Mouse (Mus musculus): ENCODE results near the gene Afap1l2. TPM values are rescaled to one million over a fixed set of nuclear protein-coding genes. Genes with fewer than 3 reads are reported as not detected.
A peak's percentile ranks its signal among the peaks of the same experiment; 100 is the strongest.

Afap1l2 gene
- polyA plus RNA-seq, 1 experiment = 9.2 TPM

GRCm38 (mm10) chr19:56999781-57000180 lies 8.2 kb downstream of the Afap1l2 start:
- no peak overlapping the region for H3K27ac ChIP-seq (ENCODE audit: insufficient read depth, low read depth, low read length)
- H3K27me3 ChIP-seq (replicated peaks; ENCODE audit: control insufficient read depth, insufficient read depth, low read length) = no peaks in the 10 kb centered on the region
- 71% methylated on average over 2 of the region's 2 CpGs for WGBS
- no peak for DNase-seq
- H3K36me3 ChIP-seq (ENCODE audit: control insufficient read depth, insufficient read depth, low read length) = no peaks in the 10 kb centered on the region
- H3K4me3 ChIP-seq (ENCODE audit: insufficient read depth, low read depth, low read length) = no peak overlapping the region
- no peak for TF ChIP-seq POLR2A (IDR thresholded peaks at IDR 0.05; ENCODE audit: low read depth, low read length)
- TF ChIP-seq CTCF (conservative IDR thresholded peaks at IDR 0.05; ENCODE audit: insufficient read depth, insufficient read length, low read depth, low read length) = no peak
- H3K4me1 ChIP-seq (ENCODE audit: control insufficient read depth, insufficient read depth, low read length) = peaks cover 20% of the 10 kb centered on the region

GRCm38 (mm10) chr19:56998910-56999309 lies 9.1 kb downstream of the Afap1l2 start:
- H3K4me1 ChIP-seq (ENCODE audit: control insufficient read depth, insufficient read depth, low read length) = peaks cover 29% of the 10 kb centered on the region
- no peak for DNase-seq
- H3K27ac ChIP-seq (ENCODE audit: insufficient read depth, low read depth, low read length) = peak overlapping the region; percentile 41; the same call in 1 of the 2 replicates
- TF ChIP-seq CTCF (conservative IDR thresholded peaks at IDR 0.05; ENCODE audit: insufficient read depth, insufficient read length, low read depth, low read length) (no peak), POLR2A (IDR thresholded peaks at IDR 0.05; ENCODE audit: low read depth, low read length) (no peak)
- no peaks in the 10 kb centered on the region for H3K36me3 ChIP-seq (ENCODE audit: control insufficient read depth, insufficient read depth, low read length)
- H3K27me3 ChIP-seq (replicated peaks; ENCODE audit: control insufficient read depth, insufficient read depth, low read length) = no peaks in the 10 kb centered on the region
- WGBS = 65% methylated on average over 2 of the region's 2 CpGs
- H3K4me3 ChIP-seq (ENCODE audit: insufficient read depth, low read depth, low read length) = no peak overlapping the region

- 49% methylated on average over 4 of the region's 4 CpGs for WGBS
- no peak overlapping the region for H3K4me3 ChIP-seq (ENCODE audit: insufficient read depth, low read depth, low read length)
- peak overlapping the region; percentile 41; the same call in 1 of the 2 replicates for H3K27ac ChIP-seq (ENCODE audit: insufficient read depth, low read depth, low read length)
- H3K36me3 ChIP-seq (ENCODE audit: control insufficient read depth, insufficient read depth, low read length) = no peaks in the 10 kb centered on the region
- H3K27me3 ChIP-seq (replicated peaks; ENCODE audit: control insufficient read depth, insufficient read depth, low read length) = no peaks in the 10 kb centered on the region
- peaks cover 32% of the 10 kb centered on the region for H3K4me1 ChIP-seq (ENCODE audit: control insufficient read depth, insufficient read depth, low read length)
- DNase-seq = peak; percentile 89
- no peak for TF ChIP-seq POLR2A (IDR thresholded peaks at IDR 0.05; ENCODE audit: low read depth, low read length)
- TF ChIP-seq CTCF (conservative IDR thresholded peaks at IDR 0.05; ENCODE audit: insufficient read depth, insufficient read length, low read depth, low read length) = no peak
Observed at GRCm38 (mm10) chr19:56998331-56998730, 9.7 kb downstream of the Afap1l2 start.

GRCm38 (mm10) chr19:56997164-56997599 lies 10.8 kb downstream of the Afap1l2 start:
- Histone ChIP-seq H3K36me3 (ENCODE audit: control insufficient read depth, insufficient read depth, low read length) (no peaks in the 10 kb centered on the region), H3K27me3 (replicated peaks; ENCODE audit: control insufficient read depth, insufficient read depth, low read length) (no peaks in the 10 kb centered on the region), H3K4me3 (ENCODE audit: insufficient read depth, low read depth, low read length) (no peak overlapping the region), H3K27ac (ENCODE audit: insufficient read depth, low read depth, low read length) (peak overlapping the region; percentile 86), H3K4me1 (ENCODE audit: control insufficient read depth, insufficient read depth, low read length) (peaks cover 33% of the 10 kb centered on the region)
- DNase-seq = peak; percentile 86
- TF ChIP-seq POLR2A (IDR thresholded peaks at IDR 0.05; ENCODE audit: low read depth, low read length) (no peak), CTCF (conservative IDR thresholded peaks at IDR 0.05; ENCODE audit: insufficient read depth, insufficient read length, low read depth, low read length) (no peak)
- WGBS = 8% methylated on average over 10 of the region's 10 CpGs

GRCm38 (mm10) chr19:56995441-56995840 lies 12.6 kb downstream of the Afap1l2 start:
- Histone ChIP-seq H3K27ac (ENCODE audit: insufficient read depth, low read depth, low read length) (peak overlapping the region; percentile 13; the same call in 1 of the 2 replicates), H3K4me1 (ENCODE audit: control insufficient read depth, insufficient read depth, low read length) (peaks cover 33% of the 10 kb centered on the region), H3K36me3 (ENCODE audit: control insufficient read depth, insufficient read depth, low read length) (no peaks in the 10 kb centered on the region), H3K4me3 (ENCODE audit: insufficient read depth, low read depth, low read length) (no peak overlapping the region), H3K27me3 (replicated peaks; ENCODE audit: control insufficient read depth, insufficient read depth, low read length) (no peaks in the 10 kb centered on the region)
- DNase-seq = peak; percentile 87
- TF ChIP-seq POLR2A (IDR thresholded peaks at IDR 0.05; ENCODE audit: low read depth, low read length) (no peak), CTCF (conservative IDR thresholded peaks at IDR 0.05; ENCODE audit: insufficient read depth, insufficient read length, low read depth, low read length) (no peak)
- 41% methylated on average over 4 of the region's 4 CpGs for WGBS

GRCm38 (mm10) chr19:56994653-56995052 lies 13.4 kb downstream of the Afap1l2 start:
- no peaks in the 10 kb centered on the region for H3K27me3 ChIP-seq (replicated peaks; ENCODE audit: control insufficient read depth, insufficient read depth, low read length)
- no peaks in the 10 kb centered on the region for H3K36me3 ChIP-seq (ENCODE audit: control insufficient read depth, insufficient read depth, low read length)
- DNase-seq = peak; percentile 89
- peak overlapping the region; percentile 13; the same call in 1 of the 2 replicates for H3K27ac ChIP-seq (ENCODE audit: insufficient read depth, low read depth, low read length)
- H3K4me3 ChIP-seq (ENCODE audit: insufficient read depth, low read depth, low read length) = no peak overlapping the region
- no peak for TF ChIP-seq CTCF (conservative IDR thresholded peaks at IDR 0.05; ENCODE audit: insufficient read depth, insufficient read length, low read depth, low read length)
- no peak for TF ChIP-seq POLR2A (IDR thresholded peaks at IDR 0.05; ENCODE audit: low read depth, low read length)
- H3K4me1 ChIP-seq (ENCODE audit: control insufficient read depth, insufficient read depth, low read length) = peaks cover 38% of the 10 kb centered on the region
- WGBS = 38% methylated on average over 4 of the region's 4 CpGs

- TF ChIP-seq CTCF (conservative IDR thresholded peaks at IDR 0.05; ENCODE audit: insufficient read depth, insufficient read length, low read depth, low read length) (no peak), POLR2A (IDR thresholded peaks at IDR 0.05; ENCODE audit: low read depth, low read length) (no peak)
- H3K27ac ChIP-seq (ENCODE audit: insufficient read depth, low read depth, low read length) = peak overlapping the region; percentile 13; the same call in 1 of the 2 replicates
- no peaks in the 10 kb centered on the region for H3K36me3 ChIP-seq (ENCODE audit: control insufficient read depth, insufficient read depth, low read length)
- DNase-seq = peak; percentile 71
- 40% methylated on average over 4 of the region's 4 CpGs for WGBS
- H3K4me1 ChIP-seq (ENCODE audit: control insufficient read depth, insufficient read depth, low read length) = peaks cover 38% of the 10 kb centered on the region
- no peak overlapping the region for H3K4me3 ChIP-seq (ENCODE audit: insufficient read depth, low read depth, low read length)
- no peaks in the 10 kb centered on the region for H3K27me3 ChIP-seq (replicated peaks; ENCODE audit: control insufficient read depth, insufficient read depth, low read length)
Observed at GRCm38 (mm10) chr19:56993763-56994162, 14.3 kb downstream of the Afap1l2 start.
